Mouse (Mus musculus): ENCODE results near the gene Setd7.

Gene Setd7

GRCm38 (mm10) chr3:51561109-51561992, 672 bp upstream of the Setd7 start:
- in situ Hi-C loops (cut with MboI, MseI), result loop anchor here (5.0 to 10.0 kb wide), 4 partner anchors 91 to 1903 kb away; partner anchors contain the start of genes Nhlrc3 (in 1 of the 2) and Proser1 (in 1 of the 2)

GRCm38 (mm10) chr3:51559594-51560450, 857 bp downstream of the Setd7 start:
- in situ Hi-C loops (cut with MboI, MseI), result loop anchor here (5.0 to 10.0 kb wide), 4 partner anchors 92 to 1905 kb away; partner anchors contain the start of genes Nhlrc3 (in 1 of the 2) and Proser1 (in 1 of the 2)

GRCm38 (mm10) chr3:51555583-51555982, 5.1 kb downstream of the Setd7 start:
- in situ Hi-C loops (cut with MboI, MseI), result no loop called here

GRCm38 (mm10) chr3:51554836-51555235, 5.8 kb downstream of the Setd7 start:
- in situ Hi-C loops (cut with MboI, MseI), result no loop called here

- in situ Hi-C loops (cut with MboI, MseI), result no loop called here
These were observed 6.6 kb downstream of the Setd7 start for GRCm38 (mm10) chr3:51554067-51554466.

- in situ Hi-C loops (cut with MboI, MseI), result no loop called here
These were observed 7.2 kb downstream of the Setd7 start for GRCm38 (mm10) chr3:51553497-51553875.

- in situ Hi-C loops (cut with MboI, MseI), result no loop called here
These were observed 7.7 kb downstream of the Setd7 start for GRCm38 (mm10) chr3:51552841-51553496.

- in situ Hi-C loops (cut with MboI, MseI), result no loop called here
These were observed 8.5 kb downstream of the Setd7 start for GRCm38 (mm10) chr3:51552197-51552596.

- in situ Hi-C loops (cut with MboI, MseI), result no loop called here
These were observed 11.6 kb downstream of the Setd7 start for GRCm38 (mm10) chr3:51548987-51549579.

- in situ Hi-C loops (cut with MboI, MseI), result no loop called here
These were observed 13.1 kb downstream of the Setd7 start for GRCm38 (mm10) chr3:51547577-51547976.

- in situ Hi-C loops (cut with MboI, MseI), result no loop called here
These were observed 16.1 kb downstream of the Setd7 start for GRCm38 (mm10) chr3:51544442-51545128.

GRCm38 (mm10) chr3:51540659-51541058, 20.0 kb downstream of the Setd7 start:
- in situ Hi-C loops (cut with MboI, MseI), result no loop called here

- in situ Hi-C loops (cut with MboI, MseI), result no loop called here
These were observed 20.9 kb downstream of the Setd7 start for GRCm38 (mm10) chr3:51539567-51540408.

GRCm38 (mm10) chr3:51534013-51534412, 26.7 kb downstream of the Setd7 start:
- in situ Hi-C loops (cut with MboI, MseI), result no loop called here

- in situ Hi-C loops (cut with MboI, MseI), result no loop called here
These were observed 27.1 kb downstream of the Setd7 start for GRCm38 (mm10) chr3:51533573-51533972.

- in situ Hi-C loops (cut with MboI, MseI), result no loop called here
These were observed 28.4 kb downstream of the Setd7 start for GRCm38 (mm10) chr3:51532282-51532620.

GRCm38 (mm10) chr3:51531473-51532281, 29.0 kb downstream of the Setd7 start:
- in situ Hi-C loops (cut with MboI, MseI), result no loop called here

GRCm38 (mm10) chr3:51526891-51527290, 33.8 kb downstream of the Setd7 start:
- in situ Hi-C loops (cut with MboI, MseI), result no loop called here

GRCm38 (mm10) chr3:51525186-51525785, 35.4 kb downstream of the Setd7 start:
- in situ Hi-C loops (cut with MboI, MseI), result no loop called here
